Mouse (Mus musculus): ENCODE results near the gene Ice1. TPM values are rescaled to one million over a fixed set of nuclear protein-coding genes. Genes with fewer than 3 reads are reported as not detected.

Ice1 gene
- polyA plus RNA-seq (2016; fragmentation: Nextera tagmentation; extraction: Ambion mirVana): 31.3 and 33.1 TPM in 2 replicates

- Histone ChIP-seq H3K9me3 (no peaks in the 10 kb centered on the region), H3K4me1 (peaks cover 20% of the 10 kb centered on the region), H3K27ac (peak within 1 kb of the TSS; percentile 89), H3K36me3 (no peaks in the 10 kb centered on the region), H3K9ac (peak within 1 kb of the TSS; percentile 93), H3K4me3 (peak within 1 kb of the TSS; percentile 98), H3K4me2 (replicated peaks) (peak within 1 kb of the TSS; percentile 72), H3K27me3 (no peaks in the 10 kb centered on the region)
- ATAC-seq (ENCODE audit: insufficient number of reproducible peaks, insufficient read depth, low FRiP score, low TSS enrichment): peak; percentile 22; the same call in 1 of the 2 replicates
- under 1% methylated on average over 39 of the region's 39 CpGs for WGBS
Measured at GRCm38 (mm10) chr13:70637282-70637661, at the start of gene Ice1. Gene Ice1 (minus strand): TSS chr13:70637634.

DNA sequence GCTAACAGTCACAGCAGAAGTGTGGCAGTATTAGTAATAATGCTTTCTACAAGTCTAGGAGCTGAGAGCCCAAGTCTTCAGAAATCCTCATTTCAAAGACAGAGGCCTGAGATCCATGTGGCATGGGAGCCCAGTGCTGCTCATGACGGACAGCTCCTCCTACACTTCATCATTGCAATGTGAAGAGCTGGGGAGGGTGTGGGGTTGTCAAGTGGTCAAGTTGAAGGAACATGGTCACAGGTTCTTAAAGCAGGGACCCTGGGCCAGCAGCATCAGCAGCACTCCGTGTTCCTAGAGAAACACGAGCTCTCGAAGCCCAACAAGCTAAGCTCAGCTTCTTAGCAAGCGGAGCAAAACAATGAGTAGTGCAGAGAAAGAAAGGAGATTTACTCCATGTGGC, 48.4 kb upstream of the Ice1 start:
- 73% methylated on average over 5 of the region's 5 CpGs for WGBS
- no peak overlapping the region for H3K27ac ChIP-seq
- H3K4me3 ChIP-seq: no peak overlapping the region
- no peaks in the 10 kb centered on the region for H3K27me3 ChIP-seq
- H3K36me3 ChIP-seq: no peaks in the 10 kb centered on the region
- H3K9me3 ChIP-seq: no peaks in the 10 kb centered on the region
- no peak for ATAC-seq (ENCODE audit: insufficient number of reproducible peaks, insufficient read depth, low FRiP score, low TSS enrichment)
- no peaks in the 10 kb centered on the region for H3K4me1 ChIP-seq
- H3K4me2 ChIP-seq (replicated peaks): no peak overlapping the region
- no peak overlapping the region for H3K9ac ChIP-seq

DNA sequence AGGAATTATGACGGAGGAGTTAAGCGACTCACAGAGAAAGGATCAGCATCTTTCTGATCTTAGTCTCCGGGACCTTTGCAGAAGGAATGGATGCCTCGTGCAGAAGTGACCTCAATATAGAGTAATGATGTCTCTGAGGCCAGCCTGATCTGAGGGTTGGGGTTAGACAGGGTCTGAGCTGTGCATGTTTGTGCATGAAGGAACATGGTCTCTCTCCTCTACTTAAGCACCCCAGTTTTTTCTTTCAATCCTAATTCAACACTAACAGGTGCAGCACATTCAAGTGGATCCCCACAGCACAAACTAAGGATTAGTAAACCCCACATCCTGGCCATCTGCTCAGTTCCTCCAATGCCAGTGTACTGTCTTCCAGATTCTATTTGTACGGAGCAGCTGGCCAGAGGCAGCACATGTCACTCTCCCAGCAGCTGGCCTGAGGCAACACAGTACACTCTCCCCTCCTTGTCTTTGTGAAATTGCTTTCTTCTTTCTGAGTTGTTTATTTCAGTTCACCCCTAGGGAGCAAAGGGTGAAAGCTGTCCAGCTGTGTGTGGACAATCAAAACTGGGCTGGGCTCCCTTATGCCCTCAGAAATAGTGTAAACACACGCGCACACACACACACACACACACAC, 47.7 kb upstream of the Ice1 start:
- Histone ChIP-seq H3K27ac (no peak overlapping the region), H3K4me3 (no peak overlapping the region), H3K4me1 (no peaks in the 10 kb centered on the region), H3K27me3 (no peaks in the 10 kb centered on the region), H3K4me2 (replicated peaks) (no peak overlapping the region), H3K9me3 (no peaks in the 10 kb centered on the region), H3K9ac (no peak overlapping the region), H3K36me3 (no peaks in the 10 kb centered on the region)
- ATAC-seq (ENCODE audit: insufficient number of reproducible peaks, insufficient read depth, low FRiP score, low TSS enrichment): no peak
- WGBS: 68% methylated on average over 7 of the region's 7 CpGs

DNA sequence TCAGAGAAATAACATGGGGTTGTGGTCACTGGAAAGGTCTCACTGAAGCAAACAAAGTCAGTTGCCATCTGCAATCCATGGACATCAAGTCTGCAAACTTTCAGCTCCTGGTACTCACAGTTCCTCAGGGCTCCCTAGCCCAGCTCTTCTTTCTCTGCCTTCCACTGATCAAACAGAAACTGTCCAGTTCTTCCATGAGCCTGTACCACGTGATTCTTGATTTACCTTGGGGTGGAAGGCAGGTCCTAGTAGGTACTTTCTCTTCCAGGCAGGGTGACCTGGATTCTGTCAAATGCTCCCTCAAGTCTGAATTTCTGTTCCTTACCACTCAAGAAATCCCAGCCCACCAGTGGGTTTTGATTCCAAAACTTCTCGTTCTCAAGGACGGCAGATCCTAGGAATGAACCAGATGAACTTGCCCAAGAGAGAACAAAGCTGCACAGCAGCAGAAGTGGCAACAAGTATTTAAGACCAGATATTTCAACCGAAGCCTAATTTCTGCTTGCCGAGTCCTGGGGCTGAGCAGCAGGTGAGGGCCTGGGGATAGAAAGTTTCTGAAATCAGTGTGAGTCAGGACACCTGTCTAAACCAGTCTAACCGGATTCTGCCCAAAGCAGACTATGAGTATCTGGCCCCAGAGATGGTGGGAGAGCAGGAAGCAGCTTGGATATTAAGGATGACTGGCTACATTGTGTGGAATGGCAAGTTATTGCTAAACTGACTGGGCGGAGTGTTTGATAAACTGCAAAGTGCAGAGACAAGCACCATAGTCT, 44.2 kb upstream of the Ice1 start:
- Histone ChIP-seq H3K27ac (no peak overlapping the region), H3K27me3 (no peaks in the 10 kb centered on the region), H3K4me1 (no peaks in the 10 kb centered on the region), H3K36me3 (no peaks in the 10 kb centered on the region), H3K4me2 (replicated peaks) (no peak overlapping the region), H3K9me3 (no peaks in the 10 kb centered on the region), H3K4me3 (no peak overlapping the region), H3K9ac (no peak overlapping the region)
- no peak for ATAC-seq (ENCODE audit: insufficient number of reproducible peaks, insufficient read depth, low FRiP score, low TSS enrichment)
- WGBS: 73% methylated on average over 7 of the region's 7 CpGs

DNA sequence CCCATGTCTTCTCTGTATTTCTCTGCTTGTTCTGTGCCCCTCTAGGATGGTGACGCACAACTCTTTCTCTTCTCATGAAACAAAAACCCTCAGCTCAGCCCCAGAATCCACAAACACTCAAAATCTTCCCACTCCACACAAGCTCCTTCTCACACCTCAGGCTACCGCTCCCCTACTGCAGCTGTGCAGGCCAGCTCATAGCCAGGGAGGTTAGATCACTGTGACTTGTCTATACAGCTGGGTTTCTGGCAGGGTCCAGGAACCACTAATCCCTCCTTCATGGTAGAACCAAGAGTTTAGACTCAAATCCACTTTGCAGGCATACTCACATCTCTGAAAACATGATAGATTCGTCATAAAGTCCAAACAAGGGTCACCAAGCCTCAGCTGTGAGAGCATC, 42.9 kb upstream of the Ice1 start:
- Histone ChIP-seq H3K4me2 (replicated peaks) (no peak overlapping the region), H3K27me3 (no peaks in the 10 kb centered on the region), H3K4me1 (no peaks in the 10 kb centered on the region), H3K9ac (no peak overlapping the region), H3K27ac (no peak overlapping the region), H3K9me3 (no peaks in the 10 kb centered on the region), H3K36me3 (no peaks in the 10 kb centered on the region), H3K4me3 (no peak overlapping the region)
- no peak for ATAC-seq (ENCODE audit: insufficient number of reproducible peaks, insufficient read depth, low FRiP score, low TSS enrichment)
- 82% methylated on average over 3 of the region's 3 CpGs for WGBS

GRCm38 (mm10) chr13:70677689-70678088, 40.3 kb upstream of the Ice1 start:
- Histone ChIP-seq H3K4me2 (replicated peaks) (no peak overlapping the region), H3K4me3 (no peak overlapping the region), H3K9me3 (no peaks in the 10 kb centered on the region), H3K27me3 (no peaks in the 10 kb centered on the region), H3K36me3 (no peaks in the 10 kb centered on the region), H3K9ac (no peak overlapping the region), H3K4me1 (no peaks in the 10 kb centered on the region), H3K27ac (no peak overlapping the region)
- ATAC-seq (ENCODE audit: insufficient number of reproducible peaks, insufficient read depth, low FRiP score, low TSS enrichment): no peak
- 86% methylated on average over 5 of the region's 5 CpGs for WGBS

GRCm38 (mm10) chr13:70676243-70677183, 39.1 kb upstream of the Ice1 start:
- Histone ChIP-seq H3K9me3 (no peaks in the 10 kb centered on the region), H3K9ac (no peak overlapping the region), H3K36me3 (no peaks in the 10 kb centered on the region), H3K4me2 (replicated peaks) (no peak overlapping the region), H3K27me3 (no peaks in the 10 kb centered on the region), H3K4me3 (no peak overlapping the region), H3K4me1 (no peaks in the 10 kb centered on the region), H3K27ac (no peak overlapping the region)
- 61% methylated on average over 20 of the region's 20 CpGs for WGBS
- ATAC-seq (ENCODE audit: insufficient number of reproducible peaks, insufficient read depth, low FRiP score, low TSS enrichment): no peak

GRCm38 (mm10) chr13:70674998-70675397, 37.6 kb upstream of the Ice1 start:
- H3K9me3 ChIP-seq: no peaks in the 10 kb centered on the region
- H3K27me3 ChIP-seq: no peaks in the 10 kb centered on the region
- H3K4me1 ChIP-seq: no peaks in the 10 kb centered on the region
- no peak for ATAC-seq (ENCODE audit: insufficient number of reproducible peaks, insufficient read depth, low FRiP score, low TSS enrichment)
- no peak overlapping the region for H3K9ac ChIP-seq
- H3K4me2 ChIP-seq (replicated peaks): no peak overlapping the region
- no peaks in the 10 kb centered on the region for H3K36me3 ChIP-seq
- no peak overlapping the region for H3K4me3 ChIP-seq
- 93% methylated on average over 10 of the region's 10 CpGs for WGBS
- H3K27ac ChIP-seq: no peak overlapping the region

- Histone ChIP-seq H3K27ac (no peak overlapping the region), H3K4me3 (no peak overlapping the region), H3K4me2 (replicated peaks) (no peak overlapping the region), H3K27me3 (no peaks in the 10 kb centered on the region), H3K4me1 (no peaks in the 10 kb centered on the region), H3K36me3 (no peaks in the 10 kb centered on the region), H3K9me3 (no peaks in the 10 kb centered on the region), H3K9ac (no peak overlapping the region)
- ATAC-seq (ENCODE audit: insufficient number of reproducible peaks, insufficient read depth, low FRiP score, low TSS enrichment): no peak
- WGBS: 75% methylated on average over 4 of the region's 4 CpGs
Measured at GRCm38 (mm10) chr13:70670080-70670479, 32.6 kb upstream of the Ice1 start.

DNA sequence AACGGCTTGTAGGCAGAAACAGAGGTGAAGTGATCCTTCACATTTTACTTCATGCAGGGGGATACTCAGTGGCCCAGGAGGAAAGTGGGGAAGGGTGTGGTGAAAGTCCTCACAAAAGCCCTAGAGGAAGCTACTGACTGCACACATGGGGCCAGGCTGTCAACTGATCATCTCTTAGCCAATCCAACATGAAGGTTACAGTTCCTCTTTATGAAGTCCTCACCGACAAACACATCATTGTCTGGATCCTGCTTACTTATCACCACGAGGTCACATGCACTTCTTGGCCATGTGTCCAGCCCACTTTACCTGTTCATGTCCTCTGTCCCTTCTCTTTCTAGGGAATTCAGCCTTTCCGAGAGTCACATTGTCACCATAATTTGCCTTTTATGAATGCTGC, 22.3 kb upstream of the Ice1 start:
- Histone ChIP-seq H3K4me1 (no peaks in the 10 kb centered on the region), H3K9me3 (no peaks in the 10 kb centered on the region), H3K27me3 (no peaks in the 10 kb centered on the region), H3K9ac (no peak overlapping the region), H3K4me2 (replicated peaks) (no peak overlapping the region), H3K36me3 (no peaks in the 10 kb centered on the region), H3K4me3 (no peak overlapping the region), H3K27ac (no peak overlapping the region)
- 76% methylated on average over 4 of the region's 4 CpGs for WGBS
- no peak for ATAC-seq (ENCODE audit: insufficient number of reproducible peaks, insufficient read depth, low FRiP score, low TSS enrichment)

- Histone ChIP-seq H3K9me3 (no peaks in the 10 kb centered on the region), H3K9ac (no peak overlapping the region), H3K4me1 (peaks cover 6% of the 10 kb centered on the region; the same call in 1 of the 2 replicates), H3K27ac (no peak overlapping the region), H3K36me3 (no peaks in the 10 kb centered on the region), H3K4me2 (replicated peaks) (no peak overlapping the region), H3K4me3 (no peak overlapping the region), H3K27me3 (no peaks in the 10 kb centered on the region)
- WGBS: 85% methylated on average over 4 of the region's 4 CpGs
- no peak for ATAC-seq (ENCODE audit: insufficient number of reproducible peaks, insufficient read depth, low FRiP score, low TSS enrichment)
Measured at GRCm38 (mm10) chr13:70656741-70657140, 19.3 kb upstream of the Ice1 start.

Measured in embryonic facial prominence, embryonic 12.5 days (tissue).